Mouse (Mus musculus) limb, embryonic 13.5 days (tissue): ENCODE data around the gene Parp16. TPM values are rescaled to one million over a fixed set of nuclear protein-coding genes. Genes with fewer than 3 reads are reported as not detected.
A peak's percentile ranks its signal among the peaks of the same experiment; 100 is the strongest.

Experiments used
- ATAC-seq: fragments of 200-750 bp; cut with Nextera tagmentation; 2 replicates; pipeline ENCODE4 v1.8.0; 2017; ENCODE audit warnings: low read depth, moderate number of reproducible peaks, moderate TSS enrichment; ENCODE audit not compliant: low FRiP score
- H3K27ac ChIP-seq: fragments of 300-500 bp; sonication (generic); 2 replicates; pipeline ENCODE4 v1.5.1; 2015; ENCODE audit warnings: inconsistent platforms, mild to moderate bottlenecking, moderate library complexity
- H3K27me3 ChIP-seq: fragments of 300-500 bp; sonication (generic); 2 replicates; pipeline ENCODE4 v1.6.1; 2015; ENCODE audit warnings: mild to moderate bottlenecking, inconsistent platforms
- H3K36me3 ChIP-seq: fragments of 300-500 bp; sonication (generic); 2 replicates; pipeline ENCODE4 v1.6.1; 2015; ENCODE audit warnings: inconsistent platforms, mild to moderate bottlenecking, moderate library complexity
- H3K4me1 ChIP-seq: fragments of 300-500 bp; sonication (generic); 2 replicates; pipeline ENCODE4 v1.6.1; 2015; ENCODE audit warnings: inconsistent platforms
- H3K4me2 ChIP-seq: fragments of 300-500 bp; sonication (generic); replicated peaks from 2 replicates; pipeline ENCODE4 v1.6.1; 2015; ENCODE audit warnings: inconsistent platforms, mild to moderate bottlenecking, moderate library complexity
- H3K4me3 ChIP-seq: fragments of 300-500 bp; sonication (generic); 2 replicates; pipeline ENCODE4 v1.5.1; 2015; ENCODE audit warnings: moderate library complexity, mild to moderate bottlenecking, inconsistent platforms
- H3K9ac ChIP-seq: fragments of 300-500 bp; sonication (generic); 2 replicates; pipeline ENCODE4 v1.6.1; 2015; ENCODE audit warnings: mild to moderate bottlenecking, inconsistent platforms
- H3K9me3 ChIP-seq: fragments of 300-500 bp; sonication (generic); 2 replicates; pipeline ENCODE4 v1.6.1; 2016; ENCODE audit warnings: inconsistent platforms
- WGBS: fragments of 180-500 bp; shearing (Covaris S2); methylation state at CpG from one replicate; pipeline ENCODE4 v1.1.7; 2015; 5-methylcytosine and 5-hydroxymethylcytosine counted together
- polyA plus RNA-seq: library from polyadenylated mRNA; unstranded; fragments of >200 nt; fragmentation: Nextera tagmentation; extraction: Ambion mirVana; gene quantifications from 2 replicates; pipeline ENCODE4 v1.2.1, GENCODE M21; 2015

Gene Parp16
- polyA plus RNA-seq, 1 experiment from 2014 or later, result 7.0 TPM

GRCm38 (mm10) chr9:65239176-65239575 lies 44.0 kb downstream of the Parp16 start:
- 88% methylated on average over 4 of the region's 4 CpGs for WGBS
- peaks cover 21% of the 10 kb centered on the region for H3K4me1 ChIP-seq
- no peak overlapping the region for H3K4me2 ChIP-seq
- H3K9ac ChIP-seq, result no peak overlapping the region
- no peaks in the 10 kb centered on the region for H3K27me3 ChIP-seq
- H3K36me3 ChIP-seq, result peaks cover 9% of the 10 kb centered on the region; the same call in 1 of the 2 replicates
- H3K27ac ChIP-seq, result no peak overlapping the region
- no peaks in the 10 kb centered on the region for H3K9me3 ChIP-seq
- no peak overlapping the region for H3K4me3 ChIP-seq
- no peak for ATAC-seq

- Histone ChIP-seq H3K27ac (no peak overlapping the region), H3K4me3 (no peak overlapping the region), H3K27me3 (no peaks in the 10 kb centered on the region), H3K9me3 (no peaks in the 10 kb centered on the region), H3K9ac (no peak overlapping the region), H3K4me1 (peaks cover 25% of the 10 kb centered on the region), H3K4me2 (no peak overlapping the region), H3K36me3 (0 out of 2 replicates have a peak, but pooled peaks cover 4% of the 10 kb centered on the region)
- ATAC-seq, result no peak
- WGBS, result 91% methylated on average over 5 of the region's 5 CpGs
Observed at GRCm38 (mm10) chr9:65239731-65240130, 44.6 kb downstream of the Parp16 start.

- no peaks in the 10 kb centered on the region for H3K9me3 ChIP-seq
- ATAC-seq, result no peak
- 84% methylated on average over 3 of the region's 3 CpGs for WGBS
- no peak overlapping the region for H3K4me2 ChIP-seq
- H3K27me3 ChIP-seq, result no peaks in the 10 kb centered on the region
- no peak overlapping the region for H3K27ac ChIP-seq
- H3K36me3 ChIP-seq, result 0 out of 2 replicates have a peak, but pooled peaks cover 4% of the 10 kb centered on the region
- H3K9ac ChIP-seq, result no peak overlapping the region
- H3K4me1 ChIP-seq, result peaks cover 25% of the 10 kb centered on the region
- no peak overlapping the region for H3K4me3 ChIP-seq
Observed at GRCm38 (mm10) chr9:65240587-65240986, 45.4 kb downstream of the Parp16 start.

- Histone ChIP-seq H3K9me3 (no peaks in the 10 kb centered on the region), H3K4me3 (no peak overlapping the region), H3K27ac (no peak overlapping the region), H3K27me3 (no peaks in the 10 kb centered on the region), H3K4me1 (peaks cover 25% of the 10 kb centered on the region), H3K4me2 (no peak overlapping the region), H3K9ac (no peak overlapping the region), H3K36me3 (no peaks in the 10 kb centered on the region)
- 73% methylated on average over 5 of the region's 5 CpGs for WGBS
- no peak for ATAC-seq
Observed at GRCm38 (mm10) chr9:65241973-65242372, 46.8 kb downstream of the Parp16 start.

GRCm38 (mm10) chr9:65243249-65243648 lies 48.1 kb downstream of the Parp16 start:
- Histone ChIP-seq H3K4me1 (peaks cover 20% of the 10 kb centered on the region), H3K4me2 (no peak overlapping the region), H3K9me3 (no peaks in the 10 kb centered on the region), H3K36me3 (no peaks in the 10 kb centered on the region), H3K9ac (no peak overlapping the region), H3K27ac (no peak overlapping the region), H3K27me3 (no peaks in the 10 kb centered on the region), H3K4me3 (no peak overlapping the region)
- no peak for ATAC-seq
- 42% methylated on average over 4 of the region's 4 CpGs for WGBS

GRCm38 (mm10) chr9:65244036-65244806 lies 49.1 kb downstream of the Parp16 start:
- H3K36me3 ChIP-seq, result no peaks in the 10 kb centered on the region
- peaks cover 16% of the 10 kb centered on the region; the same call in 1 of the 2 replicates for H3K4me1 ChIP-seq
- H3K9ac ChIP-seq, result no peak overlapping the region
- H3K9me3 ChIP-seq, result no peaks in the 10 kb centered on the region
- H3K4me3 ChIP-seq, result no peak overlapping the region
- 38% methylated on average over 9 of the region's 9 CpGs for WGBS
- no peak overlapping the region for H3K4me2 ChIP-seq
- ATAC-seq, result 0 out of 2 replicates have a peak, but pooled peaks have one; percentile 58
- H3K27ac ChIP-seq, result no peak overlapping the region
- H3K27me3 ChIP-seq, result no peaks in the 10 kb centered on the region

GRCm38 (mm10) chr9:65247502-65248376 lies 52.6 kb downstream of the Parp16 start:
- H3K4me2 ChIP-seq, result no peak overlapping the region
- no peak overlapping the region for H3K27ac ChIP-seq
- peaks cover 16% of the 10 kb centered on the region; the same call in 1 of the 2 replicates for H3K4me1 ChIP-seq
- no peak overlapping the region for H3K9ac ChIP-seq
- no peak for ATAC-seq
- no peaks in the 10 kb centered on the region for H3K36me3 ChIP-seq
- H3K9me3 ChIP-seq, result no peaks in the 10 kb centered on the region
- H3K27me3 ChIP-seq, result no peaks in the 10 kb centered on the region
- H3K4me3 ChIP-seq, result no peak overlapping the region
- 62% methylated on average over 16 of the region's 16 CpGs for WGBS

- Histone ChIP-seq H3K4me1 (peaks cover 10% of the 10 kb centered on the region; the same call in 1 of the 2 replicates), H3K9me3 (no peaks in the 10 kb centered on the region), H3K4me2 (no peak overlapping the region), H3K27me3 (no peaks in the 10 kb centered on the region), H3K36me3 (no peaks in the 10 kb centered on the region), H3K4me3 (no peak overlapping the region), H3K27ac (no peak overlapping the region), H3K9ac (no peak overlapping the region)
- 81% methylated on average over 5 of the region's 5 CpGs for WGBS
- no peak for ATAC-seq
Observed at GRCm38 (mm10) chr9:65248377-65248690, 53.2 kb downstream of the Parp16 start.

GRCm38 (mm10) chr9:65252026-65252425 lies 56.9 kb downstream of the Parp16 start:
- H3K9me3 ChIP-seq, result no peaks in the 10 kb centered on the region
- no peak overlapping the region for H3K27ac ChIP-seq
- no peaks in the 10 kb centered on the region for H3K4me1 ChIP-seq
- 61% methylated on average over 3 of the region's 3 CpGs for WGBS
- H3K27me3 ChIP-seq, result no peaks in the 10 kb centered on the region
- no peak overlapping the region for H3K9ac ChIP-seq
- no peak overlapping the region for H3K4me3 ChIP-seq
- no peaks in the 10 kb centered on the region for H3K36me3 ChIP-seq
- no peak overlapping the region for H3K4me2 ChIP-seq
- ATAC-seq, result no peak

GRCm38 (mm10) chr9:65255906-65256600 lies 60.9 kb downstream of the Parp16 start:
- H3K4me1 ChIP-seq, result no peaks in the 10 kb centered on the region
- no peak for ATAC-seq
- WGBS, result 57% methylated on average over 11 of the region's 11 CpGs

GRCm38 (mm10) chr9:65257218-65257910 lies 62.2 kb downstream of the Parp16 start:
- H3K36me3 ChIP-seq, result no peaks in the 10 kb centered on the region
- no peak overlapping the region for H3K9ac ChIP-seq
- H3K4me1 ChIP-seq, result no peaks in the 10 kb centered on the region
- 64% methylated on average over 9 of the region's 9 CpGs for WGBS
- no peak for ATAC-seq
- H3K4me2 ChIP-seq, result no peak overlapping the region
- H3K4me3 ChIP-seq, result no peak overlapping the region
- H3K27ac ChIP-seq, result no peak overlapping the region
- H3K9me3 ChIP-seq, result no peaks in the 10 kb centered on the region
- H3K27me3 ChIP-seq, result no peaks in the 10 kb centered on the region

More at GRCm38 (mm10) chr9:65255906-65256600, 60.9 kb downstream of the Parp16 start:
- Histone ChIP-seq H3K27ac (no peak overlapping the region), H3K9me3 (no peaks in the 10 kb centered on the region), H3K36me3 (no peaks in the 10 kb centered on the region), H3K27me3 (no peaks in the 10 kb centered on the region), H3K4me3 (no peak overlapping the region), H3K4me2 (no peak overlapping the region), H3K9ac (no peak overlapping the region)
